Mouse (Mus musculus) MEL (cell line): ENCODE measurements at regions not wholly inside any gene's neighbourhood (a gene's known extent, or its start where the extent isn't known, plus 50 kb on each side); places are given as distances from the start of the nearest gene placed in this dataset.

ENCODE experiments used
- DNase-seq: peaks from one replicate; pipeline ENCODE4 v3.0.0; 2011; ENCODE audit warnings: low read depth, low spot score
- H3K27ac ChIP-seq: 2 replicates; pipeline ENCODE4 v1.5.1; 2012; ENCODE audit warnings: low read depth, mild to moderate bottlenecking, control low read depth, low read length, moderate library complexity; ENCODE audit not compliant: control insufficient read depth
- H3K27me3 ChIP-seq, 2 experiments: fragments of 150-350 bp in 1 of 2; sonication (generic) in 1 of 2; 2 replicates each; pipeline ENCODE4 v1.6.1; 2012; ENCODE audit warnings: low read length in 2 of 2, mild to moderate bottlenecking in 2 of 2, improper control_type of control experiment in 1 of 2, moderate library complexity in 1 of 2; ENCODE audit not compliant: insufficient read depth in 2 of 2, control insufficient read depth in 1 of 2
- H3K36me3 ChIP-seq, 2 experiments: 2 replicates each; pipeline ENCODE4 v1.6.1; 2012 to 2014; ENCODE audit warnings: low read length in 2 of 2, improper control_type of control experiment in 1 of 2, inconsistent platforms in 1 of 2, mild to moderate bottlenecking in 1 of 2; ENCODE audit not compliant: insufficient read depth in 2 of 2, control insufficient read depth in 1 of 2
- H3K4me1 ChIP-seq, 2 experiments: fragments of 150-350 bp in 1 of 2; sonication (generic) in 1 of 2; 2 replicates each; pipeline ENCODE4 v1.6.1; 2012; ENCODE audit warnings: low read length in 2 of 2, improper control_type of control experiment in 1 of 2, mild to moderate bottlenecking in 1 of 2; ENCODE audit not compliant: insufficient read depth in 2 of 2, control insufficient read depth in 1 of 2
- H3K4me3 ChIP-seq, 2 experiments: fragments of 150-350 bp in 1 of 2; sonication (generic) in 1 of 2; 2 replicates each; pipeline ENCODE4 v1.5.1; 2012; ENCODE audit warnings: low read depth in 2 of 2, low read length in 2 of 2, mild to moderate bottlenecking in 2 of 2, moderate library complexity in 2 of 2, control low read depth in 1 of 2, improper control_type of control experiment in 1 of 2; ENCODE audit not compliant: control insufficient read depth in 1 of 2, insufficient read depth in 1 of 2
- H3K79me2 ChIP-seq: 2 replicates; pipeline ENCODE4 v1.6.1; 2012; ENCODE audit warnings: mild to moderate bottlenecking, low read length, moderate library complexity; ENCODE audit not compliant: control insufficient read depth, poor library complexity, insufficient read depth
- H3K9ac ChIP-seq: 2 replicates; pipeline ENCODE4 v1.6.1; 2012; ENCODE audit warnings: low read depth, mild to moderate bottlenecking, control low read depth, low read length, moderate library complexity; ENCODE audit not compliant: control insufficient read depth, poor library complexity, severe bottlenecking
- H3K9me3 ChIP-seq: fragments of 150-350 bp; sonication (generic); replicated peaks from 2 replicates; pipeline ENCODE4 v1.6.1; 2012; ENCODE audit warnings: mild to moderate bottlenecking, low read length, improper control_type of control experiment, moderate library complexity; ENCODE audit not compliant: insufficient read depth
- CHD1 ChIP-seq: IDR thresholded peaks from 2 replicates; pipeline ENCODE4 v1.6.1; 2012; ENCODE audit warnings: low read depth, mild to moderate bottlenecking, inconsistent platforms, low read length, improper control_type of control experiment
- CTCF ChIP-seq, 3 experiments: IDR thresholded peaks in 2 of 3; conservative IDR thresholded peaks in 1 of 3; 2 replicates each; pipeline ENCODE4 v1.5.1; 2011 to 2012; ENCODE audit warnings: low read length in 3 of 3, low read depth in 2 of 3, mild to moderate bottlenecking in 2 of 3, improper control_type of control experiment in 1 of 3, inconsistent platforms in 1 of 3, mixed read lengths in 1 of 3, moderate library complexity in 1 of 3; ENCODE audit not compliant: control insufficient read depth in 1 of 3, insufficient read depth in 1 of 3, poor library complexity in 1 of 3, severe bottlenecking in 1 of 3
- E2F4 ChIP-seq: IDR thresholded peaks from 2 replicates; pipeline ENCODE4 v1.6.1; 2011; ENCODE audit warnings: low read depth, low read length, improper control_type of control experiment, borderline replicate concordance
- ELF1 ChIP-seq: IDR thresholded peaks from 2 replicates; pipeline ENCODE4 v1.6.1; 2014; ENCODE audit warnings: low read depth, mild to moderate bottlenecking, inconsistent platforms, low read length, improper control_type of control experiment, moderate library complexity
- EP300 ChIP-seq, 2 experiments: IDR thresholded peaks; 2 replicates each; pipeline ENCODE4 v1.6.1; 2011; ENCODE audit warnings: improper control_type of control experiment in 2 of 2, low read length in 2 of 2, low read depth in 1 of 2, mild to moderate bottlenecking in 1 of 2
- ETS1 ChIP-seq: IDR thresholded peaks from 2 replicates; pipeline ENCODE4 v1.6.1; 2012; ENCODE audit warnings: low read depth, mild to moderate bottlenecking, inconsistent platforms, low read length, improper control_type of control experiment, moderate library complexity
- JUND ChIP-seq: IDR thresholded peaks from 2 replicates; pipeline ENCODE4 v1.6.1; 2011; ENCODE audit warnings: low read depth, mild to moderate bottlenecking, improper control_type of control experiment, low read length
- KAT2A ChIP-seq: conservative IDR thresholded peaks from 2 replicates; pipeline ENCODE4 v1.6.1; 2012; ENCODE audit warnings: low read depth, low read length, improper control_type of control experiment, inconsistent platforms
- MAX ChIP-seq: IDR thresholded peaks from 2 replicates; pipeline ENCODE4 v1.6.1; 2011; ENCODE audit warnings: low read length, improper control_type of control experiment
- MAZ ChIP-seq: IDR thresholded peaks from 2 replicates; pipeline ENCODE4 v1.6.1; 2012; ENCODE audit warnings: low read depth, mild to moderate bottlenecking, inconsistent platforms, low read length, improper control_type of control experiment
- MYB ChIP-seq: IDR thresholded peaks from 2 replicates; pipeline ENCODE4 v1.6.1; 2011; ENCODE audit warnings: mild to moderate bottlenecking, low read depth, low read length, improper control_type of control experiment
- MYC ChIP-seq: IDR thresholded peaks from 2 replicates; pipeline ENCODE4 v1.6.1; 2011; ENCODE audit warnings: low read depth, mild to moderate bottlenecking, low read length, improper control_type of control experiment, moderate library complexity
- NELFE ChIP-seq: IDR thresholded peaks from 2 replicates; pipeline ENCODE4 v1.6.1; 2011; ENCODE audit warnings: low read depth, low read length, improper control_type of control experiment
- NRF1 ChIP-seq: IDR thresholded peaks from 2 replicates; pipeline ENCODE4 v1.6.1; 2014; ENCODE audit warnings: low read depth, mild to moderate bottlenecking, inconsistent platforms, low read length, improper control_type of control experiment, moderate library complexity; ENCODE audit not compliant: poor library complexity, insufficient read depth, severe bottlenecking
- POLR2AphosphoS2 ChIP-seq: IDR thresholded peaks from 2 replicates; pipeline ENCODE4 v1.6.1; 2011; ENCODE audit warnings: low read length, improper control_type of control experiment
- POLR2AphosphoS5 ChIP-seq: IDR thresholded peaks from 2 replicates; pipeline ENCODE4 v1.6.1; 2012; ENCODE audit warnings: low read depth, borderline replicate concordance, mild to moderate bottlenecking, inconsistent platforms, low read length, moderate library complexity, mixed read lengths
- TAL1 ChIP-seq: IDR thresholded peaks from 2 replicates; pipeline ENCODE4 v1.6.1; 2012; ENCODE audit warnings: mild to moderate bottlenecking, inconsistent platforms, low read length, moderate library complexity, mixed read lengths
- TBP ChIP-seq: IDR thresholded peaks from 2 replicates; pipeline ENCODE4 v1.8.0; 2011; ENCODE audit warnings: low read depth, low read length, improper control_type of control experiment
- UBTF ChIP-seq: IDR thresholded peaks from 2 replicates; pipeline ENCODE4 v1.6.1; 2012; ENCODE audit warnings: low read depth, mild to moderate bottlenecking, inconsistent platforms, low read length, improper control_type of control experiment, moderate library complexity, borderline replicate concordance; ENCODE audit not compliant: insufficient read depth
- ZNF384 ChIP-seq: IDR thresholded peaks from 2 replicates; pipeline ENCODE4 v1.6.1; 2012; ENCODE audit warnings: low read depth, mild to moderate bottlenecking, inconsistent platforms, low read length, improper control_type of control experiment

DNA sequence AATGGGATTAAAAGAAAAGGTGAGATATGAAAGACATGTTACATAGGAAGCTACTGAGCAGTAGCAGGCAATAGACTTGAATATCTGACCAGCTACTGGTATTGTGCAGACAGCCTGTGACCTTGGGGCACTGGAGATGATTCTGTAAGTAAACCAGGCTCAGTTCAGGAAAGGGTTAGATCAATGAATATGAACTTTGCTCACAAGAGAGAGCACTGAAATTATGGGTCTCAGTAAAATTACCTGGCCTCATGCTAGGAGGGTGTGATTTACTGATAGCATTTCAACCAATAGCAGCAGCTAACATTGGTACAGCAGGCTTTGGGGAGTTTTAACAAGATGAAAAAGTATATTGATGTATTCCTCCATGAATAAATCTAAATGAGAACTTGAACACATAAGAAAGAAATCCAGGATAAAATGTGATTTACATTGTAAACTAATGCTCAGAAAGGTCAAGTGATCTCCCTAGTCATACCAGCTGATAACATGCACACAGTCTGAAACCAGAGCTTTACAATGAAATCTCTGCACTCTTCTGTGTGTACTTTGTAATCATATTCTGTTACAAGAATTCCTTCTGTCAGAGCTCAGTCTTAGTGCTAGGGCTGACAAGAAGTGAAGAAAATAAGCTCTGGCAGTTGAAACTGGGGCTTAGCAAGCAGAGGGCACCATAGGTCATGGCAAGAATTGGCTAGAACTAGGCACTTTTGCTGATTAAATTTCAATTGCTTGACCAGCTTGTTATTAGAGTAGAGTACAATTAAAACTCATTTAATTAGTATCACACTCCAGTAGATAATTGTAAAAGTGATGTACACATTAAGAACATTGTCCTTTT is 80.8 kb downstream of the Gm10192 start:
- Histone ChIP-seq H3K79me2 (no peaks in the 10 kb centered on the region), H3K9ac (no peak overlapping the region), H3K4me1 (no peaks in the 10 kb centered on the region), H3K27ac (no peak overlapping the region), H3K36me3 (no peaks in the 10 kb centered on the region), H3K27me3 (no peaks in the 10 kb centered on the region), H3K4me3 (no peak overlapping the region), H3K9me3 (no peaks in the 10 kb centered on the region)
- no peak for DNase-seq
- TF ChIP-seq NRF1, result no peak
- TF ChIP-seq NELFE, result no peak
- TF ChIP-seq CTCF (IDR thresholded peaks at IDR 0.05 in 2 of 3, conservative IDR thresholded peaks at IDR 0.05 in 1 of 3; ENCODE audit: control insufficient read depth in 1 of 3, insufficient read depth in 1 of 3, low read depth in 2 of 3, low read length in 3 of 3, poor library complexity in 1 of 3, severe bottlenecking in 1 of 3), result no peak
- TF ChIP-seq MYB, result no peak
- TF ChIP-seq ELF1, result no peak
- no peak for TF ChIP-seq MYC
- no peak for TF ChIP-seq EP300 (IDR thresholded peaks at IDR 0.05; ENCODE audit: low read depth in 1 of 2, low read length in 2 of 2)
- no peak for TF ChIP-seq E2F4
- no peak for TF ChIP-seq CHD1
- no peak for TF ChIP-seq TAL1
- TF ChIP-seq JUND, result no peak
- TF ChIP-seq MAZ, result no peak
- TF ChIP-seq MAX, result no peak
- TF ChIP-seq UBTF, result no peak

DNA sequence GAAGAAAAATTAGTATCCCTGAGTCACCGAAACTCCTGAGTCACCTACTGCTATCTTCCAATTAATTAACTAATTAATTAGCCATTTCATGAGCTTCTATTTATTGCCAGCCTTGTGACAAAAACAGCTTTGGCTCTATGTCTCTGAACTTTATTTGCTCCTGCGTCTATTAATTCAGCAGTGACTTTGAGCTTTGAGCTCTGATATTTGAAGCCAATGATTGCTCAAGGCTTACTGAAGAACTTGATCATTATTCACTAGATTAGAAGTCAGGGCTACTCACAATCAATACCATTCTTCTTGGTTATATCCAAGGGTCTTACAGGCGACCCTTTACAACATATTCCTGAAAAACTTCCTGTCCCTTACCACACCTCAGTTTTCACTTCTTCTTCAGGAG is 83.2 kb downstream of the Gm10192 start:
- no peaks in the 10 kb centered on the region for H3K9me3 ChIP-seq

More for the DNA sequence above, 83.2 kb downstream of the Gm10192 start:
- no peak overlapping the region for H3K27ac ChIP-seq
- H3K9ac ChIP-seq, result no peak overlapping the region
- no peaks in the 10 kb centered on the region for H3K27me3 ChIP-seq
- no peak overlapping the region for H3K4me3 ChIP-seq
- no peaks in the 10 kb centered on the region for H3K4me1 ChIP-seq
- no peaks in the 10 kb centered on the region for H3K79me2 ChIP-seq
- DNase-seq, result no peak
- no peaks in the 10 kb centered on the region for H3K36me3 ChIP-seq
- no peak for TF ChIP-seq KAT2A
- TF ChIP-seq ELF1, result no peak
- TF ChIP-seq POLR2AphosphoS5, result no peak
- no peak for TF ChIP-seq ETS1
- no peak for TF ChIP-seq ZNF384
- no peak for TF ChIP-seq CTCF (IDR thresholded peaks at IDR 0.05 in 2 of 3, conservative IDR thresholded peaks at IDR 0.05 in 1 of 3; ENCODE audit: control insufficient read depth in 1 of 3, insufficient read depth in 1 of 3, low read depth in 2 of 3, low read length in 3 of 3, poor library complexity in 1 of 3, severe bottlenecking in 1 of 3)
- no peak for TF ChIP-seq POLR2AphosphoS2
- no peak for TF ChIP-seq NRF1
- TF ChIP-seq TAL1, result no peak
- TF ChIP-seq TBP, result no peak
